Mouse (Mus musculus) olfactory bulb, adult 2 months (tissue): ENCODE results near the gene Capn8. TPM values are rescaled to one million over a fixed set of nuclear protein-coding genes. Genes with fewer than 3 reads are reported as not detected.

Experiments used
- H3K27ac ChIP-seq: fragments of 200-500 bp; 2 replicates; pipeline ENCODE4 v1.5.1; 2012; ENCODE audit warnings: low read depth, low read length; ENCODE audit not compliant: insufficient read depth
- H3K4me1 ChIP-seq: fragments of 200-500 bp; 2 replicates; pipeline ENCODE4 v1.6.1; 2012; ENCODE audit warnings: low read length; ENCODE audit not compliant: control insufficient read depth, insufficient read depth
- H3K4me3 ChIP-seq: fragments of 200-500 bp; 2 replicates; pipeline ENCODE4 v1.5.1; 2012; ENCODE audit warnings: mild to moderate bottlenecking, low read depth, low read length, moderate library complexity; ENCODE audit not compliant: insufficient read depth
- CTCF ChIP-seq: fragments of 200-500 bp; IDR thresholded peaks from 2 replicates; pipeline ENCODE4 v1.5.1; 2012; ENCODE audit warnings: low read depth, mild to moderate bottlenecking, low read length, moderate library complexity; ENCODE audit not compliant: insufficient read depth
- POLR2A ChIP-seq: fragments of 200-500 bp; IDR thresholded peaks from 2 replicates; pipeline ENCODE4 v1.6.1; 2012; ENCODE audit warnings: mild to moderate bottlenecking, low read depth, low read length, moderate library complexity; ENCODE audit not compliant: insufficient read depth
- WGBS: fragments of 180-500 bp; shearing (Covaris S2); methylation state at CpG from one replicate; pipeline ENCODE4 v1.1.7; 2018; 5-methylcytosine and 5-hydroxymethylcytosine counted together
- polyA plus RNA-seq: library from polyadenylated mRNA; stranded (reverse); fragments of >200 nt; gene quantifications from 2 replicates; pipeline ENCODE4 v1.2.4, GENCODE M21; 2012; ENCODE audit warnings: low replicate concordance; ENCODE audit not compliant: missing spikeins, insufficient read depth, insufficient read length

The Capn8 gene
- polyA plus RNA-seq, 1 experiment = not detected

GRCm38 (mm10) chr1:182663671-182664070 lies 98.9 kb downstream of the Capn8 start:
- peaks cover 3% of the 10 kb centered on the region for H3K4me1 ChIP-seq
- H3K27ac ChIP-seq = no peak overlapping the region
- no peak for TF ChIP-seq POLR2A
- TF ChIP-seq CTCF = no peak
- H3K4me3 ChIP-seq = no peak overlapping the region
- WGBS = 21% methylated on average over 11 of the region's 11 CpGs

GRCm38 (mm10) chr1:182664841-182665240 lies 100.0 kb downstream of the Capn8 start:
- H3K27ac ChIP-seq = no peak overlapping the region
- no peak for TF ChIP-seq CTCF
- no peak for TF ChIP-seq POLR2A
- H3K4me1 ChIP-seq = peaks cover 5% of the 10 kb centered on the region
- WGBS = 88% methylated on average over 4 of the region's 4 CpGs
- no peak overlapping the region for H3K4me3 ChIP-seq

GRCm38 (mm10) chr1:182667281-182667680 lies 102.5 kb downstream of the Capn8 start:
- Histone ChIP-seq H3K4me3 (no peak overlapping the region), H3K27ac (no peak overlapping the region), H3K4me1 (peaks cover 14% of the 10 kb centered on the region)
- no peak for TF ChIP-seq POLR2A
- no peak for TF ChIP-seq CTCF
- WGBS = 95% methylated on average over 3 of the region's 3 CpGs

GRCm38 (mm10) chr1:182669741-182670140 lies 104.9 kb downstream of the Capn8 start:
- H3K27ac ChIP-seq = no peak overlapping the region
- WGBS = 74% methylated on average over 11 of the region's 11 CpGs
- peaks cover 11% of the 10 kb centered on the region for H3K4me1 ChIP-seq
- no peak for TF ChIP-seq CTCF
- no peak for TF ChIP-seq POLR2A
- no peak overlapping the region for H3K4me3 ChIP-seq

- Histone ChIP-seq H3K4me1 (peaks cover 11% of the 10 kb centered on the region), H3K27ac (no peak overlapping the region), H3K4me3 (no peak overlapping the region)
- TF ChIP-seq POLR2A = no peak
- no peak for TF ChIP-seq CTCF
- 54% methylated on average over 11 of the region's 11 CpGs for WGBS
Observed at GRCm38 (mm10) chr1:182670563-182671342, 105.9 kb downstream of the Capn8 start.

GRCm38 (mm10) chr1:182671343-182671624 lies 106.5 kb downstream of the Capn8 start:
- WGBS = 47% methylated on average over 4 of the region's 4 CpGs
- Histone ChIP-seq H3K27ac (no peak overlapping the region), H3K4me1 (peaks cover 11% of the 10 kb centered on the region), H3K4me3 (no peak overlapping the region)
- no peak for TF ChIP-seq CTCF
- TF ChIP-seq POLR2A = no peak

- 67% methylated on average over 8 of the region's 8 CpGs for WGBS
- TF ChIP-seq CTCF (no peak), POLR2A (no peak)
- H3K27ac ChIP-seq = no peak overlapping the region
- no peak overlapping the region for H3K4me3 ChIP-seq
- H3K4me1 ChIP-seq = peaks cover 17% of the 10 kb centered on the region
Observed at GRCm38 (mm10) chr1:182675346-182675745, 110.5 kb downstream of the Capn8 start.

- no peak overlapping the region for H3K4me3 ChIP-seq
- 96% methylated on average over 17 of the region's 17 CpGs for WGBS
- no peak overlapping the region for H3K27ac ChIP-seq
- H3K4me1 ChIP-seq = peaks cover 11% of the 10 kb centered on the region
- no peak for TF ChIP-seq POLR2A
- no peak for TF ChIP-seq CTCF
Observed at GRCm38 (mm10) chr1:182678151-182678550, 113.3 kb downstream of the Capn8 start.

- WGBS = 62% methylated on average over 3 of the region's 3 CpGs
- TF ChIP-seq POLR2A (no peak), CTCF (no peak)
- Histone ChIP-seq H3K27ac (no peak overlapping the region), H3K4me3 (no peak overlapping the region), H3K4me1 (peaks cover 11% of the 10 kb centered on the region)
Observed at GRCm38 (mm10) chr1:182679169-182679568, 114.4 kb downstream of the Capn8 start.

- peaks cover 11% of the 10 kb centered on the region for H3K4me1 ChIP-seq
- no peak overlapping the region for H3K4me3 ChIP-seq
- 57% methylated on average over 7 of the region's 7 CpGs for WGBS
- no peak for TF ChIP-seq POLR2A
- no peak for TF ChIP-seq CTCF
- H3K27ac ChIP-seq = no peak overlapping the region
Observed at GRCm38 (mm10) chr1:182679582-182679981, 114.8 kb downstream of the Capn8 start.

Other genes starting within 250 kb of the Capn8 start
- gene Fbxo28, start 223.4 kb upstream of the Capn8 start, polyA plus RNA-seq = not detected in 2 replicates
- gene Trp53bp2, start 155.8 kb upstream of the Capn8 start, polyA plus RNA-seq = not detected in 2 replicates
- not detected in 2 replicates for gene Capn2, start 47.4 kb upstream of the Capn8 start, polyA plus RNA-seq
- not detected in 2 replicates for gene Ccdc185, start 184.2 kb downstream of the Capn8 start, polyA plus RNA-seq
- gene Susd4, start 198.9 kb downstream of the Capn8 start, polyA plus RNA-seq = not detected in 2 replicates